Mouse (Mus musculus) testis, adult 2 months (tissue): Measurements from ENCODE around the gene Ndufs7.

ENCODE experiments used
- CTCF ChIP-seq: fragments of 200-500 bp; IDR thresholded peaks from 2 replicates; pipeline ENCODE4 v1.5.1; 2012; ENCODE audit warnings: low read depth, mild to moderate bottlenecking, inconsistent platforms, low read length, moderate library complexity; ENCODE audit not compliant: control insufficient read depth, insufficient read depth, insufficient replicate concordance
- POLR2A ChIP-seq: fragments of 200-500 bp; IDR thresholded peaks from 2 replicates; pipeline ENCODE4 v1.6.1; 2012; ENCODE audit warnings: low read depth, mild to moderate bottlenecking, inconsistent platforms, low read length, moderate library complexity; ENCODE audit not compliant: control insufficient read depth

- TF ChIP-seq POLR2A, result no peak
- TF ChIP-seq CTCF, result no peak
Observed at GRCm38 (mm10) chr10:80236145-80236825, 12.6 kb upstream of the Ndufs7 start.
